Mouse (Mus musculus) layer of hippocampus, adult 2 months (tissue): ENCODE measurements around the gene Atg10. TPM values are rescaled to one million over a fixed set of nuclear protein-coding genes. Genes with fewer than 3 reads are reported as not detected.

Experiments used
- DNase-seq, 2 experiments: peaks; one replicate each; pipeline ENCODE4 v3.0.0; 2022; ENCODE audit warnings: low spot score in 2 of 2
- H3K27ac ChIP-seq: fragments of 200-600 bp; 2 replicates; pipeline ENCODE4 v1.8.1; 2022
- H3K4me3 ChIP-seq: fragments of 200-600 bp; 2 replicates; pipeline ENCODE4 v1.8.1; 2022; ENCODE audit warnings: mild to moderate bottlenecking
- CTCF ChIP-seq: fragments of 200-600 bp; conservative IDR thresholded peaks from 2 replicates; pipeline ENCODE4 v1.8.1; 2022; ENCODE audit warnings: antibody characterized with exemption, mild to moderate bottlenecking, moderate library complexity
- total RNA-seq, 2 experiments: library from RNA; stranded (reverse); gene quantifications; 2 replicates each; pipeline ENCODE4 v1.2.3; 2021

The Atg10 gene
- total RNA-seq, 2 experiments from 2014 or later, result 15.3 to 17.2 TPM

DNA sequence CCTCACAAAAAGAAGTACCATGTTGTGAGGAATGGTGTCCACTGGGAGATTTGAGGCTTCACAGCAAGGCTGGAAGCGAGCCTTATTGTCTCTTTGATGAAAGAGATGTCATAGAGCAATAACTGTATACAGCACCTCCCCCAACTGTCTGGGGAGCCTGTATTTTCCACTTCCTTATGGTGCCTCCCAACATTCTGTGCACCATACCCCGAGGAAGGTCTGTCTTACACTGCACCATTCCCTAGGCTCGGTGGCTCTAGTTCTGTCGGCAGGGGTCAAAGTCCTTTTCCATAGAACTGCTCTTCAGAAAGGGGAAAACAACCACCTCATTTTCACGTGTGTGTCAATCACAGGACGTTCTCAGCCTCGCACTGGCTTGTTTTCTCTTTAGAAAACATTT, 69.1 kb downstream of the Atg10 start:
- H3K4me3 ChIP-seq, result no peak overlapping the region
- no peak overlapping the region for H3K27ac ChIP-seq
- DNase-seq, result no peak
- TF ChIP-seq CTCF, result no peak

DNA sequence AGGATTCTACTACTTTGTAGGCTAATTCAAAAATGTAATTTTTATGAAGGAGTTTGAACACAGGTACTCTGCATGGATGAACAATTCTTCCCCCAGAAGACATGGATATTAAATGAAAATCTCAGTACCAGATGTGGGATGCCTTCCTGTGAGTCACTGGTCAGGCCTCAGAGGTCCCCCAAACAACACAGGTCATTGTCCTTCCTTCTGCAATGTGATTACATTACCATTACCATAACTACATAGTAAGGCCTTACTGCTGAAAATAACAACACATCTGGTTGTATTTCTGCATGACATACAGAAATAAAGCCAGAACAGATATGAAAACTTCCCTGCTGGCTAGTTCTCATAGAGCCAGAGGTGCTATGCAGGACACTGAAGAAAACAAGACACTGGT, 87.4 kb downstream of the Atg10 start:
- TF ChIP-seq CTCF, result no peak
- Histone ChIP-seq H3K27ac (no peak overlapping the region), H3K4me3 (no peak overlapping the region)
- no peak for DNase-seq

DNA sequence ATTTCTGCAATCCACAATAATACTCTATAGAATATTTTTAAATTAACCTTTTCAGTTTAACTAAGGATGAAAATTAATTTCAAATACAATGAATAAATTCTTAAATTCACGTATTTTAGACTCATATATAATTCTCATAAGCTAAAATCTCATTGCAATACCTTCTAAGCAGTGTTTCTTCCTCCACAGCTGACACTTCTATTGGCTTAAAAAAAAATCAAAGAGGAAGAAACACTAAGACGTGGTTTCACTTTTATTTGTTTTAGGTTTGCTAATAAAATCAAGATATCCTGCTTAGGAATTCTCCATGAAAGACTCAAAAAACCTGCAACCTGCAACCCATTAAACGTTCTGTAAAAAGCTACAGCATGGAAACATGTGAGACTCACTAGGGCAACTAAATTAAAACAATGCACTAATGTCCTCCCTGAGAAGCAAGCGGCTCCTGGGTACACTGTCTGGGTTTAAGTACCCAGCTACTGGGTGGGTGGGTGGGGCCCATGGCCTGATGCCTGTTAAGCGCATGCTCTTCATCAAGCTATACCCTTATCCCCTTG, 90.4 kb downstream of the Atg10 start:
- H3K4me3 ChIP-seq, result no peak overlapping the region
- DNase-seq, result no peak
- no peak overlapping the region for H3K27ac ChIP-seq
- TF ChIP-seq CTCF, result no peak

DNA sequence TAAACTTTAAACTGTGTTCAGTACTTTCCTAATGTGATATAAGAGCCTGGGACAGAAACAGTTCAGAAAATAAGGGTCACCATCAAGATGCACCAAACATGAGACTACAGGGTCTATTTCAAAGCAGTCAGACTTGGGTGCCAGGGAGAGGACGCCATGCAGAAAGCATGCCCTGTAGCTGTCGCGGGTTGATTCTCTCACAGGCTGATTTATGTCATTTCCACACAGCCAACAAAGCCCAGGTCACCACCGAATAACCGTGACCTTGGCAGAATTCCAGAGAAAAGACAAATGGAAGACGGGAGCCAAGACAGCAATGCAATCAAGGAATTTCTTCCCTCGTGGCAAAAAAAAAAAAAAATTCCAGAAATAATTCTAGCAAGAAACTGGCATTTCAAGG, 94.7 kb downstream of the Atg10 start:
- Histone ChIP-seq H3K4me3 (peak overlapping the region; percentile 36), H3K27ac (peak overlapping the region; percentile 72)
- TF ChIP-seq CTCF, result no peak
- no peak for DNase-seq

- DNase-seq, result peak; percentile 20 to 69
- H3K4me3 ChIP-seq, result peak overlapping the region; percentile 36
- TF ChIP-seq CTCF, result no peak
- H3K27ac ChIP-seq, result peak overlapping the region; percentile 72
Measured at GRCm38 (mm10) chr13:91128581-91128980, 95.2 kb downstream of the Atg10 start.

DNA sequence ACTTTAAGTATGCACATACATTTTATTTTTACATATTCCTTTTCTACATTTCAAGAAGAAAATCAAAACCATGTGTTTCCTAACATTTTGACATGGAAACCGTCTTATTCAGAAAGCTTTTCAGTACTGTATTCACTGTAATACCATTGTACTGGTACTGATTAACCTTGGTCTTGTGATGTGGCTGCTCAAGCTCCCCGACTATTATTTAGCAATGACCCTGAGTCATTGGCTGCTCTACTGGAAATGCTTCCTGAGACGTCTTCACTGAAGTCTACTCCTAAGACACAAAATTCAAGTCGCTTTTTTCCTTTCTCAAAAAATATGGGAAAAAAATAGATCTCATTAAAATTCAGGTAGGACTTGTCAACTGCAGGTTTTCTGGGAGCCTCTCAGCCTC, 105.6 kb downstream of the Atg10 start:
- H3K27ac ChIP-seq, result no peak overlapping the region
- no peak for DNase-seq
- no peak overlapping the region for H3K4me3 ChIP-seq
- TF ChIP-seq CTCF, result no peak

GRCm38 (mm10) chr13:91114880-91115279, 108.9 kb downstream of the Atg10 start:
- no peak overlapping the region for H3K4me3 ChIP-seq
- TF ChIP-seq CTCF, result no peak
- DNase-seq, result no peak
- H3K27ac ChIP-seq, result no peak overlapping the region

DNA sequence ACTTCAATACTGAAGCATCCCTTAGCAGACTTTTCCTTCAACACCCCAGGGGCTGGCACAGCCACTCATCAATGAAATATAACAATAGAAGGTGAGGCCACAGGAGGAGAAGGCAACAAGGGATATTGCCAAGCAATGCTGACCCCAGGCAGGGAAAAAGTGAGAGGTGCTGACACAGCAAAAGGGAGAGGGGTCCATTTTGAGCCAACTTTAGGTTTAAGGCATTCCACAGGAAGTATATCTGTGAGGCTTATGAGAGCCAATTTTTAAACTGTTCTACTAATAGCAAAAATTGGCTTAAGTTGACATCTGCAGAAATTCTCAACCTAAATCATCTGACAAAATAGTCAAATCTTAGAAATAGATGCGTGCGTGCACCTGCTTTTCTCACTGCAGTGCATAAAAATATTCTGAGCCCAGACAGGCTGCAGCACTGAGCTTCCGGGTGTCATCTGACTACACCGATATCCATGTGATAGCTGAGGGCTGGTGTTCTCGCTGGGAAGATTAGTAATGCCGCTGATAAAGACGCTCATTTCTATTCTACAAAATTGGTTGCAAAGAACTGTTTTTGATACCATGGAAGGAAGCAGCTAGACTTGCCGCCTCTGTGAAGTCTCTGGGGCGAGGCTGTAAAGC, 116.3 kb downstream of the Atg10 start:
- Histone ChIP-seq H3K27ac (no peak overlapping the region), H3K4me3 (no peak overlapping the region)
- DNase-seq, result no peak
- TF ChIP-seq CTCF, result no peak

GRCm38 (mm10) chr13:91102238-91102637, 121.5 kb downstream of the Atg10 start:
- H3K27ac ChIP-seq, result no peak overlapping the region
- H3K4me3 ChIP-seq, result no peak overlapping the region
- TF ChIP-seq CTCF, result peak; percentile 61
- no peak for DNase-seq

- TF ChIP-seq CTCF, result no peak
- no peak overlapping the region for H3K27ac ChIP-seq
- no peak overlapping the region for H3K4me3 ChIP-seq
- no peak for DNase-seq
Measured at GRCm38 (mm10) chr13:91100417-91100816, 123.4 kb downstream of the Atg10 start.

GRCm38 (mm10) chr13:91094851-91095250, 128.9 kb downstream of the Atg10 start:
- Histone ChIP-seq H3K4me3 (no peak overlapping the region), H3K27ac (peak overlapping the region; percentile 33; the same call in 1 of the 2 replicates)
- DNase-seq, result no peak
- TF ChIP-seq CTCF, result no peak

DNA sequence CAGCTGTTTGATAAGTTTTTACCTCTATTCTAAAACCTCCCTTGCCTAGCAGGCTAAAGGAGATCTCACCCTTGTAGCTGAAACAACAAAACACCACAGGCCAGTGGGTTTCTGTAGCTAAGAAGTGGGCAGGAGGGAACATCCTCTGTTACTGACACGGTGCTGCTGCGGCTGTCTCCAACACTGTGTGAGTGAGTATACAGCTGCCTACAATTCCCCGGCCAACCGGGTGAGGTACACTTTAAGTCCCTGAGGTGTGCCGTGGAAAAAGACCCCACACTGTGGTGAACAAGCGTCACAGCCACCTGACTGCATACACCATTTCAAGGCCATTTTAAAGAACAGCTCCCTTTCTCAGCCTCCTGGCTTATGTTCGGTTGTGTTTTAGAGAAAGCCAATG, 129.6 kb downstream of the Atg10 start:
- TF ChIP-seq CTCF, result 0 out of 2 replicates have a peak, but pooled peaks have one; percentile 14
- no peak for DNase-seq
- no peak overlapping the region for H3K4me3 ChIP-seq
- H3K27ac ChIP-seq, result peak overlapping the region; percentile 33; the same call in 1 of the 2 replicates

DNA sequence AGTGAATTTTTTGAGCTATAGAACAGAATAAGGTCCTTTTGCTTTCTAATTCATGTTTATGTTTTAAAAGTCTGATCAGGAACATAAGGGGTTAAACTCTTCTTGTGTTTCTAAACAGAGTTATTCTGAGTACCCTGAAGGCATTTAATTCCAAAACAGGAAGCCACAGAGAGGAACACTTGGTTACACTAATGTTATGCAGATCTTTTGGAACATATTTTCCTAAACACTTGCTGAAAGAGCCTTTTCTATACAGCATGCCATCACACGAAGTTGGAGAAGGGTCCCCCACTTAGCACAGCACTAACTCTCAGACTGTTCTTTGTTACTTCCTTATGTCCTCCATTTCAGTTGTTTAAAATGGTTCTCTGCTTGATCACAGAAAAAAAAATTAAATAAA, 130.2 kb downstream of the Atg10 start:
- H3K4me3 ChIP-seq, result no peak overlapping the region
- TF ChIP-seq CTCF, result no peak
- H3K27ac ChIP-seq, result peak overlapping the region; percentile 43; the same call in 1 of the 2 replicates
- DNase-seq, result no peak

DNA sequence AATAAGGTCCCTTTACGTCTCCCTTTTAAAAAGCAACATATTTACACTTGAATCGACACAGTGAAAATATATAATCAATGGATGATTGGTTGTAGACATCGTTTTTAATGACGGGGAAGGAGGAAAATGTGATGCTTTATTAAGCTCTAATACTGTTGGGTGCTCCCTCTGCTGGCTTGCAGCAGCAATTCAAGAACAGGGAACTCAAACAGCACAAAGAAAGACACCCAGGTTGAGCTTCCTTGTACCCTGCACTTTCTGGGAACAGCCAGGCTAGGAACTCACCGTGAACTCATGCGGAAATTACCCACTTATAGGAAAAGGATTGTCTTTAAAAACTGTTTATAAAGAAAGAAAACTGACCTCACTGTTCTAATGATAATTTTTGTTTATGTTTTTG, 130.6 kb downstream of the Atg10 start:
- Histone ChIP-seq H3K4me3 (peak overlapping the region; percentile 6), H3K27ac (peak overlapping the region; percentile 43; the same call in 1 of the 2 replicates)
- peak in 1 of 2 experiments; percentile 55 for DNase-seq
- TF ChIP-seq CTCF, result peak; percentile 91
